Mouse (Mus musculus): Measurements from ENCODE around the gene Cpb2. TPM values are rescaled to one million over a fixed set of nuclear protein-coding genes. Genes with fewer than 3 reads are reported as not detected.

The Cpb2 gene
- total and polyA plus RNA-seq, 3 experiments: not detected

DNA sequence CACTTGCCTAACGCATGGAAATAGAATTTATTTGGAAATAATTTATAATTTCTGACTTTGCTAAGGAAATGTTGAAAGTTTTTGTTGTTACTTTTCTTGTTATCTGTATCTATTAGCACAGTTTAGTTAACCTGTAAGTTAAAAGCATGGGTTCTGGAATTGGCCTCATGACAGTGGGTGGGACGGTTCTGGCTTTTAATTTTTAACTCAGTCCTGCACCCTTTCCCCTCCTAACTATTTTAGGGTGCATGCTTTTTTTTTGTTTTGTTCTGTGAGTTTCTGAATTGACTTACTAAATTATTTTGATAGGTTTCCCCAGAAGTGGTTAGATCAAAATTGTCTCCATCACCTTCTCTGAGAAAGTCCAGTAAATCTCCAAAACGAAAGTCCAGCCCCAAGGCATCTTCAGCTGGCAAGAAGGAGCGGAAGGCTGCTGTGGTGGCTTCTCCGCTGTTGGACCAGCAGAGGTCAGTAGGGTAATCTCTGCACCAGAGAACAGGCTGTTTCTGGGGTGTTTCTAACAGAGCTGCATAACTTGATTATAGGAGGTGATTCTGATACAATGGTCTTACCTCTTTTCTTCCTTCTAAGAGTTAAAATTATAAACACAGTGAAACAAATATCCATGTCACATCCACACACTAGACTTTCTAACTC lies 67.4 kb downstream of the Cpb2 start:
- Histone ChIP-seq H3K79me2 (ENCODE audit: control insufficient read depth, insufficient read depth, low read length, poor library complexity) (no peaks in the 10 kb centered on the region), H3K27me3 (ENCODE audit: control insufficient read depth in 1 of 2, insufficient read depth in 2 of 2, low read length in 2 of 2) (no peaks in the 10 kb centered on the region; a peak in 1 of 4 replicates), H3K9ac (ENCODE audit: control insufficient read depth, low read depth, low read length, poor library complexity, severe bottlenecking) (no peak overlapping the region), H3K4me1 (ENCODE audit: control insufficient read depth in 1 of 2, insufficient read depth in 2 of 2, low read length in 2 of 2) (no peaks in the 10 kb centered on the region), H3K4me3 (ENCODE audit: control insufficient read depth in 1 of 2, insufficient read depth in 1 of 2, low read depth in 2 of 2, low read length in 2 of 2) (no peak overlapping the region), H3K36me3 (ENCODE audit: control insufficient read depth in 1 of 2, insufficient read depth in 2 of 2, low read length in 2 of 2) (peaks cover 0 to 22% of the 10 kb centered on the region in 2 experiments; a peak in 2 of 4 replicates), H3K27ac (ENCODE audit: control insufficient read depth, low read depth, low read length) (no peak overlapping the region), H3K9me3 (replicated peaks; ENCODE audit: insufficient read depth, low read length) (no peaks in the 10 kb centered on the region)
- no peak for DNase-seq (ENCODE audit: low read depth, low spot score)
- TF ChIP-seq UBTF (IDR thresholded peaks at IDR 0.05; ENCODE audit: borderline replicate concordance, insufficient read depth, low read depth, low read length) (no peak), USF1 (IDR thresholded peaks at IDR 0.05; ENCODE audit: low read depth, low read length) (no peak), MEF2A (IDR thresholded peaks at IDR 0.05; ENCODE audit: extremely low read depth, insufficient replicate concordance, low read depth, low read length, poor library complexity, severe bottlenecking) (no peak), CHD2 (IDR thresholded peaks at IDR 0.05; ENCODE audit: low read length) (no peak), RCOR1 (IDR thresholded peaks at IDR 0.05; ENCODE audit: low read depth, low read length) (no peak), ZNF384 (IDR thresholded peaks at IDR 0.05; ENCODE audit: low read depth, low read length) (no peak), KAT2A (conservative IDR thresholded peaks at IDR 0.05; ENCODE audit: low read depth, low read length) (no peak), NELFE (IDR thresholded peaks at IDR 0.05; ENCODE audit: low read depth, low read length) (no peak), JUND (IDR thresholded peaks at IDR 0.05; ENCODE audit: low read depth, low read length) (no peak), CTCF (IDR thresholded peaks at IDR 0.05 in 2 of 3, conservative IDR thresholded peaks at IDR 0.05 in 1 of 3; ENCODE audit: control insufficient read depth in 1 of 3, insufficient read depth in 1 of 3, low read depth in 2 of 3, low read length in 3 of 3, poor library complexity in 1 of 3, severe bottlenecking in 1 of 3) (peak in 2 of 3 experiments; percentile 16 to 26; a peak in 2 of 6 replicates), MYB (IDR thresholded peaks at IDR 0.05; ENCODE audit: low read depth, low read length) (no peak), HCFC1 (IDR thresholded peaks at IDR 0.05; ENCODE audit: low read depth, low read length) (no peak), MAZ (IDR thresholded peaks at IDR 0.05; ENCODE audit: low read depth, low read length) (no peak), GATA1 (IDR thresholded peaks at IDR 0.05; ENCODE audit: low read depth, low read length) (no peak), MYC (IDR thresholded peaks at IDR 0.05; ENCODE audit: low read depth, low read length) (no peak), RAD21 (IDR thresholded peaks at IDR 0.05; ENCODE audit: low read depth, low read length) (peak; percentile 12; the same call in 1 of the 2 replicates), EP300 (IDR thresholded peaks at IDR 0.05; ENCODE audit: low read depth in 1 of 2, low read length in 2 of 2) (no peak), ETS1 (IDR thresholded peaks at IDR 0.05; ENCODE audit: low read depth, low read length) (no peak), NRF1 (IDR thresholded peaks at IDR 0.05; ENCODE audit: insufficient read depth, low read depth, low read length, poor library complexity, severe bottlenecking) (no peak), CHD1 (IDR thresholded peaks at IDR 0.05; ENCODE audit: low read depth, low read length) (no peak), GABPA (IDR thresholded peaks at IDR 0.05; ENCODE audit: low read depth, low read length) (no peak), TBP (IDR thresholded peaks at IDR 0.05; ENCODE audit: low read depth, low read length) (no peak), MAX (IDR thresholded peaks at IDR 0.05; ENCODE audit: low read length) (no peak), MXI1 (IDR thresholded peaks at IDR 0.05; ENCODE audit: low read depth, low read length) (no peak), SMC3 (IDR thresholded peaks at IDR 0.05; ENCODE audit: low read depth, low read length) (peak; percentile 35)
